Mouse (Mus musculus) neural tube, embryonic 13.5 days (tissue): ENCODE data around the gene Fads3. TPM values are rescaled to one million over a fixed set of nuclear protein-coding genes. Genes with fewer than 3 reads are reported as not detected.
A peak's percentile ranks its signal among the peaks of the same experiment; 100 is the strongest.

ENCODE experiments used
- ATAC-seq: fragments of 200-750 bp; cut with Nextera tagmentation; 2 replicates; pipeline ENCODE4 v1.8.0; 2017; ENCODE audit warnings: low read depth, mild to moderate bottlenecking, moderate TSS enrichment, moderate library complexity
- H3K27ac ChIP-seq: fragments of 300-500 bp; sonication (generic); replicated peaks from 2 replicates; pipeline ENCODE4 v1.5.1; 2015; ENCODE audit warnings: moderate library complexity, mild to moderate bottlenecking, inconsistent platforms
- H3K27me3 ChIP-seq: fragments of 300-500 bp; sonication (generic); 2 replicates; pipeline ENCODE4 v1.6.1; 2015; ENCODE audit warnings: mild to moderate bottlenecking, inconsistent platforms
- H3K36me3 ChIP-seq: fragments of 300-500 bp; sonication (generic); 2 replicates; pipeline ENCODE4 v1.6.1; 2015; ENCODE audit warnings: mild to moderate bottlenecking, inconsistent platforms
- H3K4me1 ChIP-seq: fragments of 300-500 bp; sonication (generic); replicated peaks from 2 replicates; pipeline ENCODE4 v1.6.1; 2015; ENCODE audit warnings: inconsistent platforms
- H3K4me2 ChIP-seq: fragments of 300-500 bp; sonication (generic); 2 replicates; pipeline ENCODE4 v1.6.1; 2015; ENCODE audit warnings: inconsistent platforms, mild to moderate bottlenecking, moderate library complexity
- H3K4me3 ChIP-seq: fragments of 300-500 bp; sonication (generic); 2 replicates; pipeline ENCODE4 v1.5.1; 2015; ENCODE audit warnings: mild to moderate bottlenecking, inconsistent platforms
- H3K9ac ChIP-seq: fragments of 300-500 bp; sonication (generic); 2 replicates; pipeline ENCODE4 v1.6.1; 2015; ENCODE audit warnings: moderate library complexity, mild to moderate bottlenecking, inconsistent platforms
- H3K9me3 ChIP-seq: fragments of 300-500 bp; sonication (generic); 2 replicates; pipeline ENCODE4 v1.6.1; 2016; ENCODE audit warnings: inconsistent platforms
- WGBS: fragments of 180-500 bp; shearing (Covaris S2); methylation state at CpG from one replicate; pipeline ENCODE4 v1.1.7; 2015; 5-methylcytosine and 5-hydroxymethylcytosine counted together
- polyA plus RNA-seq: library from polyadenylated mRNA; unstranded; fragments of >200 nt; fragmentation: Nextera tagmentation; extraction: Ambion mirVana; gene quantifications from 2 replicates; pipeline ENCODE4 v1.2.1, GENCODE M21; 2015

Fads3 gene
- polyA plus RNA-seq, 1 experiment from 2014 or later, result 19.1 TPM

DNA sequence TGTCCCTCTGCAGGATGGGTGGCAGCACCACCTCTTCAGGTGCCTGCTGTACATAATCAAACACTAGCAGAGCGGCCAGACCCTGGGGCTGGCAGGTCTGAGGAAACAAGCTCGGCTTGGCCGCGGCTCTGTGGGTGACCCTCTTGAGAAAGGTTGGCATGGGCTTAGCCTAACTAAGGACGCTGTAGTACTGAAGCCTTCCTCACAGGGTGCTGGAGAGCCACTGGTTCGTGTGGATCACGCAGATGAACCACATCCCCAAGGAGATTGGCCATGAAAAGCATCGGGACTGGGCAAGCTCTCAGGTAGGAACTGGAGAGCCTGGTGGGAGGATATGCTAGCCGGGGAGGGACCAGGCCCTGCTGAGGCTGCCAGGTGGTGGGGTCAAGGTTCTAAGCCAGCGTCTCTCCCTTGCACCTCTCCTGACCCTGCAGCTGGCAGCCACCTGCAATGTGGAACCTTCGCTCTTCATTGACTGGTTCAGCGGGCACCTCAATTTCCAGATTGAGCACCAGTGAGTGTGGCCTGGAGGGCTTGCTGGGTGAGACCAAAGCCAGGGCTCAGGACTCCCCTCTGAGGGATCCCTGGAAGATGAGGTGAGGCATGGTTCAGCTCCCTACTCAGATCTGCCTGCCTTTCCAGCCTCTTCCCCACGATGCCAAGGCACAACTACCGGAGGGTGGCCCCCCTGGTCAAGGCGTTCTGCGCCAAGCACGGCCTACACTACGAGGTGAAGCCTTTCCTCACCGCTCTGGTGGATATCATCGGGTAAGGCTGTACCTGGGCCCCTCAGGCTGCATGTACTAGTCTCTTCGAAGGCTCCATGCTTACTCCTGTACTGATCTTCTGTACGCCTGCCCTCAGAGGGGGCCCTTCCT lies 14.7 kb downstream of the Fads3 start:
- no peaks in the 10 kb centered on the region for H3K27me3 ChIP-seq
- peaks cover 5% of the 10 kb centered on the region for H3K4me1 ChIP-seq
- no peak overlapping the region for H3K4me3 ChIP-seq
- ATAC-seq, result no peak
- H3K36me3 ChIP-seq, result peaks cover 44% of the 10 kb centered on the region
- WGBS, result 84% methylated on average over 22 of the region's 22 CpGs
- H3K4me2 ChIP-seq, result no peak overlapping the region
- no peaks in the 10 kb centered on the region for H3K9me3 ChIP-seq
- no peak overlapping the region for H3K9ac ChIP-seq
- no peak overlapping the region for H3K27ac ChIP-seq

DNA sequence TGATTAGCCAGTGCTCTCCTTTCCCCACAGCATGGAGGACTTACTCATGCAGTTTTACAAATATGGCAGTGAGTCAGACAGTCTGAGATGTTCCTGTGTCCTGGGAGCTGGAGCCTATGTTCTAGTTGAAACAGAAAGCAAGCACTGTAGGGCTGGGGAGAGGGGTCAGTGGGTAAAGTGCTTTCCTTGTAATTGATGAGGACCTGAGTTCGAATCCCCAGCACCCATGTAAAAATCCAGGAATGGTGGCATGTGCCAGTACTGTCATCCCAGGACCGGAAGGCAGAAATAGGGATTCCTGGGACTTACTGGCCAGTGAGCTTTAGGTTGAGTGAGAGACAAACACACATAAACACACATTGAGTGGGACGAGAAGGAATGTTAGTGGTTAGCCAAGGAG lies 15.3 kb downstream of the Fads3 start:
- no peaks in the 10 kb centered on the region for H3K9me3 ChIP-seq
- no peak overlapping the region for H3K9ac ChIP-seq
- H3K27ac ChIP-seq, result no peak overlapping the region
- no peak for ATAC-seq
- peaks cover 12% of the 10 kb centered on the region for H3K4me1 ChIP-seq
- H3K36me3 ChIP-seq, result peaks cover 50% of the 10 kb centered on the region
- no peak overlapping the region for H3K4me2 ChIP-seq
- H3K27me3 ChIP-seq, result no peaks in the 10 kb centered on the region
- 91% methylated on average over 3 of the region's 3 CpGs for WGBS
- H3K4me3 ChIP-seq, result no peak overlapping the region

GRCm38 (mm10) chr19:10057486-10058351 lies 16.4 kb downstream of the Fads3 start:
- Histone ChIP-seq H3K27me3 (no peaks in the 10 kb centered on the region), H3K4me2 (no peak overlapping the region), H3K36me3 (peaks cover 61% of the 10 kb centered on the region), H3K9me3 (no peaks in the 10 kb centered on the region), H3K27ac (no peak overlapping the region), H3K4me1 (peaks cover 13% of the 10 kb centered on the region), H3K9ac (no peak overlapping the region), H3K4me3 (no peak overlapping the region)
- ATAC-seq, result no peak
- 69% methylated on average over 11 of the region's 11 CpGs for WGBS

- 97% methylated on average over 1 of the region's 1 CpGs for WGBS
- no peak overlapping the region for H3K4me2 ChIP-seq
- no peak overlapping the region for H3K4me3 ChIP-seq
- no peak overlapping the region for H3K9ac ChIP-seq
- H3K27me3 ChIP-seq, result no peaks in the 10 kb centered on the region
- H3K36me3 ChIP-seq, result peaks cover 61% of the 10 kb centered on the region
- ATAC-seq, result no peak
- peaks cover 13% of the 10 kb centered on the region for H3K4me1 ChIP-seq
- no peaks in the 10 kb centered on the region for H3K9me3 ChIP-seq
- no peak overlapping the region for H3K27ac ChIP-seq
Measured at GRCm38 (mm10) chr19:10058352-10058825, 17.0 kb downstream of the Fads3 start.

DNA sequence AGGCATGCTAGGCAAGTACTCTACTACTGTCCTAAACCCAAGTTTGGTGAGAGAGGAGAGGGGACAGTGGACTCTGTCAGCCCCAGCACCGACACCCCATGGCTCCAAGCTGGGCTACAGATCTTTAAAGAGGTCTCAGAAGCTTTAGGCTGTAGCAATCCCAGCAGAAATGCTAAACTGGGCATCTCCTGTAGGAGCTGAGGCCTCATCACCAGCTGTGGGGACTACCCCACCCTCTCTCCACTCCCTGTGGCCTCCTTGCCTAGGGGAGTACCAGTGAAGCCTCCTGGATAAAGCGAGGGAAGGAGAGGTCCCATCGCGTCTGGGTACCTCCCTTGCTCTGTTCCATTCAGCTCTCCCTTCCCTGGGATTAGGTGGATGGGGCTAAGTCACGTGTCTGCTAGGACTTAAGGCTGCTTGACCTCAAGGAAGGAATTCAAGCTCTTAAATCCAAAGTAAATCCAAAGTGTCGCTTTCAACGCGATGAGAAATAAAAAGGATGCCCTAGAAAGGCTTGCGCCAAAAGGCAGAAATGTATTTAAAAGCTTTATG lies 17.6 kb downstream of the Fads3 start:
- Histone ChIP-seq H3K9me3 (no peaks in the 10 kb centered on the region), H3K27ac (no peak overlapping the region), H3K9ac (no peak overlapping the region), H3K4me1 (peaks cover 13% of the 10 kb centered on the region), H3K27me3 (no peaks in the 10 kb centered on the region), H3K4me3 (no peak overlapping the region), H3K36me3 (peaks cover 64% of the 10 kb centered on the region), H3K4me2 (no peak overlapping the region)
- 72% methylated on average over 9 of the region's 9 CpGs for whole genome bisulfite sequencing
- no peak for ATAC-seq

GRCm38 (mm10) chr19:10059911-10060567 lies 18.7 kb downstream of the Fads3 start:
- 61% methylated on average over 10 of the region's 10 CpGs for WGBS
- H3K27ac ChIP-seq, result peak overlapping the region; percentile 59
- no peak overlapping the region for H3K4me3 ChIP-seq

GRCm38 (mm10) chr19:10060783-10061590 lies 19.6 kb downstream of the Fads3 start:
- H3K27me3 ChIP-seq, result no peaks in the 10 kb centered on the region
- peak overlapping the region; percentile 35; the same call in 1 of the 2 replicates for H3K27ac ChIP-seq
- H3K9ac ChIP-seq, result no peak overlapping the region
- H3K9me3 ChIP-seq, result no peaks in the 10 kb centered on the region
- H3K4me1 ChIP-seq, result peaks cover 17% of the 10 kb centered on the region
- no peak for ATAC-seq
- H3K4me3 ChIP-seq, result no peak overlapping the region
- peaks cover 73% of the 10 kb centered on the region for H3K36me3 ChIP-seq
- WGBS, result 52% methylated on average over 8 of the region's 8 CpGs
- H3K4me2 ChIP-seq, result no peak overlapping the region

More at GRCm38 (mm10) chr19:10059911-10060567, 18.7 kb downstream of the Fads3 start:
- Histone ChIP-seq H3K9ac (no peak overlapping the region), H3K36me3 (peaks cover 67% of the 10 kb centered on the region), H3K9me3 (no peaks in the 10 kb centered on the region), H3K4me2 (no peak overlapping the region), H3K4me1 (peaks cover 17% of the 10 kb centered on the region), H3K27me3 (no peaks in the 10 kb centered on the region)
- ATAC-seq, result peak; percentile 51; the same call in 1 of the 2 replicates

GRCm38 (mm10) chr19:10061624-10062023 lies 20.3 kb downstream of the Fads3 start:
- H3K9ac ChIP-seq, result no peak overlapping the region
- H3K4me1 ChIP-seq, result peaks cover 17% of the 10 kb centered on the region
- WGBS, result 92% methylated on average over 2 of the region's 2 CpGs
- no peak for ATAC-seq
- H3K4me3 ChIP-seq, result no peak overlapping the region
- H3K36me3 ChIP-seq, result peaks cover 76% of the 10 kb centered on the region
- no peaks in the 10 kb centered on the region for H3K27me3 ChIP-seq
- H3K9me3 ChIP-seq, result no peaks in the 10 kb centered on the region
- H3K27ac ChIP-seq, result no peak overlapping the region
- no peak overlapping the region for H3K4me2 ChIP-seq

- peaks cover 76% of the 10 kb centered on the region for H3K36me3 ChIP-seq
- no peak overlapping the region for H3K4me3 ChIP-seq
- no peaks in the 10 kb centered on the region for H3K27me3 ChIP-seq
- ATAC-seq, result no peak
- no peaks in the 10 kb centered on the region for H3K9me3 ChIP-seq
- H3K4me1 ChIP-seq, result peaks cover 20% of the 10 kb centered on the region
- no peak overlapping the region for H3K4me2 ChIP-seq
- H3K27ac ChIP-seq, result no peak overlapping the region
- WGBS, result 90% methylated on average over 8 of the region's 8 CpGs
- no peak overlapping the region for H3K9ac ChIP-seq
Measured at GRCm38 (mm10) chr19:10062292-10062691, 20.9 kb downstream of the Fads3 start.

GRCm38 (mm10) chr19:10062862-10063261 lies 21.5 kb downstream of the Fads3 start:
- 91% methylated on average over 5 of the region's 5 CpGs for WGBS
- Histone ChIP-seq H3K4me3 (no peak overlapping the region), H3K4me2 (no peak overlapping the region), H3K36me3 (peaks cover 76% of the 10 kb centered on the region), H3K27ac (no peak overlapping the region), H3K9me3 (no peaks in the 10 kb centered on the region), H3K9ac (no peak overlapping the region), H3K27me3 (no peaks in the 10 kb centered on the region), H3K4me1 (peaks cover 25% of the 10 kb centered on the region)
- ATAC-seq, result no peak
